Mouse (Mus musculus) G1E (cell line): Measurements from ENCODE around the gene Bms1.

Experiments
- CTCF ChIP-seq: IDR thresholded peaks from 2 replicates; pipeline ENCODE4 v1.5.1; 2012; ENCODE audit warnings: low read depth, low read length, inconsistent platforms, mixed read lengths
- GATA1 ChIP-seq: IDR thresholded peaks from 2 replicates; pipeline ENCODE4 v1.6.1; 2012; ENCODE audit warnings: borderline replicate concordance, low read length, inconsistent platforms, mixed read lengths
- GATA2 ChIP-seq: IDR thresholded peaks from 2 replicates; pipeline ENCODE4 v1.6.1; 2012; ENCODE audit warnings: low read depth, low read length, inconsistent platforms, borderline replicate concordance
- POLR2AphosphoS5 ChIP-seq: IDR thresholded peaks from 2 replicates; pipeline ENCODE4 v1.6.1; 2012; ENCODE audit warnings: low read depth, low read length, inconsistent platforms; ENCODE audit not compliant: insufficient replicate concordance
- TAL1 ChIP-seq: conservative IDR thresholded peaks from 2 replicates; pipeline ENCODE4 v1.6.1; 2012; ENCODE audit warnings: low read depth, low read length, inconsistent platforms, mixed read lengths

DNA sequence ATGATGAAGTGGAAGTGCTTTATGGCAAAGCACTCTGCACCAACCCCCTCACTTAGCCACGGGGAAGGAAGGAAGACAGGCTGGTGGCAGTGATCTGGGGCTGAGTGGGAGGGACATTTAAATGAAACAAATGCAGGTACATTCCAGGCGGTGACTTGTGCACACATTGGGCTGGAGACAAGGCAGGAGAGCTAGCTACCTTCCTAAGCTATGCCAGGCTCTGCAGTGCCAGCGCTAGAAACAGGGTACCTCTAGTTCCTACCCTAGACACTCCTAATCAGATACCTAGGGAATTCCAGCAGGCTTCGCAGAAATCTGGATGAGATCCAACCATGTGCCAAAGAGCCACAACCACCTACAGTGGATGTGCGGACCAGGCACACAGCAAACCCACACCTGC is 46.5 kb downstream of the Bms1 start:
- no peak for TF ChIP-seq CTCF
- TF ChIP-seq GATA1, result no peak
- TF ChIP-seq POLR2AphosphoS5, result no peak
- TF ChIP-seq TAL1, result no peak
- TF ChIP-seq GATA2, result no peak
